Mouse (Mus musculus) kidney, adult 8-10 months (tissue): ENCODE results near the gene Casr.
A peak's percentile ranks its signal among the peaks of the same experiment; 100 is the strongest.

ENCODE experiments used
- DNase-seq, 2 experiments: peaks; one replicate each; pipeline ENCODE4 v3.0.0; 2022

Gene Casr

DNA sequence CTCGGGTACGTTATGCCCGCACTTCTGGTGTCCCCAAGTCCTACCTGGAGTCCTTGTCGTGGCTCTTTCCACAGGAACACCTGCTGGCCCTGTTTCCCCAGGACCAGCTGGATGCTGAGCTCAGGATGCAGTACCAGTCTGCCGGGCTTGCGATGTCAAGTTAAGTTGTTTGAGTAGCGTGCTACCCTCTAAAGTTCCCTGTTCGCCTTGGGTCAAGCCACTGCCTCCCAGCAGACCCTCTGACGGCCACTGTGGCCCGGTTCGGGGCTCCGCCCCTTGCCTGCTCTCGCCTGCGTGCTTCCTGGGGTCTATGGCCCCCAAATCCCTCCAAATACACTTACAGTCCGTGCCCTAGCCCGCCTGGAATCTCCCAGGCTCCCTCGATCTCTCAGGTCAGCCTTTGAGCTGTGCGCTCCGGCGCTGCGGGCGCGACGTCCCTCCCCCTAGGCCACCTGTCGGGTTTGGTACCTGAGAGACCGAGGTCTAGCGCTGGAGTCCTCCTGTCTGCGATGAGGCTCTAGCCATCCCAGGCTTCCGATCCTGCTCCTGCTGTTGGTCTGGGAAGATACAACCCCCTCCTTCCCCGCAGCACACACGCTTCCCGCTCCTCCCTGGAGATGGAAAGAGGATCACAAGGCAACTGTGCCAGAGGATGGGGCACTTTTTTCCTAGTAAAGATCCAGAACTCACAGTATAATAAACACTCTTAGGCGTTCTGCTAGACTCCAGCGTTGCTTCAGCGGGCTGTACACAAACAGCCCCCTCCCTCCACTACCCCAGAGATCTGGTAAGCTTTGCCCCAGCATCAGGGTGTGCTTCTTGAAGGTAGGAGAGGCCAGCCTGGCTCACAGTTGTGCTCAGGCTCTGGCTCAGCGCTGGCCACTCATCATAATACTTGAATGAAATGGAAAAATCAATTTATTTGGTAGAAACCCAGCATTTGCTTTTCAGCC, at the start of gene Casr:
Gene Casr, minus strand, starts transcription at position 756 of the 953 bp plus-strand sequence.
- peak in 1 of 2 experiments; percentile 9 for DNase-seq

DNA sequence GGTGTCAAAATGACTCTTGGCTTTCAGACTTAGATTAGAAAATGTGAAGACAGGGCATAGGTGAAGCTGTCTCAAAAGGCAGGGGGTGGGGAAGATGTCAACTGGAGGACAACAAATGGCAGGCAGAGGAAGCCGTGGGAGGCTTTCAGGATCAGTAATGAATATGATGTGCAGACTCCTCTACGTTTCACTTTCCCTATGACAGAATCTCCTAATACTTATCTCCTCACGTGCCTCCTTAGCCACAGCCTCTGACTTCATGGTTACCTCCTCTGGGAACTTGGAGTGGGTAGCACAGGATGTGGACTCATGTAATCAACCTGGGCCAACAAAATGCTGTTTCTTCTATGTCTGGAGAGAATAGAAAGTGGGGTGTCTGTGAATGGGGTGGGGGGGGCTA, 40.7 kb upstream of the Casr start:
- DNase-seq = no peak

DNA sequence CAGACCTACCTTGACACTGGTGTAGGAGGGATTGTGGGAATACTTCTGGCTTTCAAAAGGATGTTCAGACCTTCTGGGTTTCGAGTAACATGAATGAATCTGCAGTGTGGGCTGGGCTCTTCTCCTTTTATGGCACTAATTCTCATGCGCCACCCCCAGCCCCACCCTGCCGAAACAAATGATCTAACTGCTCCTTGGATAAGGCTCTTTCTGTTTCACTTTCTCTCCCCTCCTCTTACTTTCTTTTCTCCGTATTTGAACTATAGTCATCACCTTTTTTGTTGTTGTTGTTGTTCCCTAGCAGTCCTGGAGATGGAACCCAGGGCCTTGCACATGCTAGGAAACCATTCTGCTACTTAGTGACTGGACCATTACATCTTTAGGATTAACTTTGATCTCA, 36.3 kb upstream of the Casr start:
- DNase-seq = no peak

DNA sequence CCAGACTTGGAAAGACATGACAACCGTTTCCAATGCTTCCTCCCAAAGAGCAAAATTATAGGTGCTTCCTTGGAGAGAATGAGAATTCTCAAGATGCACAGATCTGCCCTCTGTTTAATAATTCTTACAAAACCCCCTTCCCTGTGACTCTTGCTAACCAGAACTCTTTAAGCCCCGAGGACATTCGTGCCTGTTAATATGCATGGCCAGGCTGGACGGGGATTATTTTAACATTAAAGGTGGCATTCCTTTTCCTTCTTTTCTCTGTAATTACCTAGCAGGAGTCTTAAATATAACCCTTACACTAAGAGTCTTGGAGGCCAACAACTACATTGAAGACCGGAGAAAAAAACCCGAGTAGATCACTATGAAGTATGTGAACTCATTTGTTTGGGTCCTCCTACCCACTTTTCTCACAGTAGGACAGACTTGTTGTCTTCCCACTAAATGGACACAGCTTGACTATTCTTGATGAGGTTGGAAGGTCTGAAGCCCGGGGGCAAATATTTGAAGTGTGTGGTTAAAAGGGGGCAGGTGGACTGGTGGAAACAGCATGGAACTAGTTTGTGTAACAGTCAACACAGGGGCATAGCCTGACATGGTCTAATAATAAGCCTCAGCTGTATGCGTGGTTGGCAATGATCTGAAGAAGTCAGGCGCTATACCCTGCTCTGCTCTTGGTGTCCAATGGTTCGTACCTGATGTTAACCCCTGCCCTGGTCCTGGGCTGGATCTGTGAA, 34.9 kb upstream of the Casr start:
- DNase-seq = peak; percentile 27 to 59

DNA sequence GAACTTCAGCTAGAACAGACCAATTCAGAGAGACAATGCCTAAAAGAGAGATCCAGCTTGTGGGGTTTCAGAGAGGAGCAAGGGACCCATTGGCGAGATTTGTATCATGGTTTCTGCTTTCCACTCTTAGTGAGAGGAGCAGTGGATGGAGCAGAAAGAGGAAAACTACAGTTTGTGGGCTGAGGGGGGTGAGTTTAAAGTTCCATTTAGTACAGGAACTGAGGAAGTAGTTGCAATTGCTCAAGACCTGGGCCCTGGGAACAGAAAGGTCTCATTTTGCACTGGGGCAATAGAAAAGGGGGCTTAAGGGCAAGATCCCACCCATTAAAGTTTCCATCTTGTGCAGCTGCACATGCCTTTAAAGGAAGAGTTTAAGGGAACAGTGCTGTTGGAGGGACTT, 28.0 kb upstream of the Casr start:
- DNase-seq = no peak

DNA sequence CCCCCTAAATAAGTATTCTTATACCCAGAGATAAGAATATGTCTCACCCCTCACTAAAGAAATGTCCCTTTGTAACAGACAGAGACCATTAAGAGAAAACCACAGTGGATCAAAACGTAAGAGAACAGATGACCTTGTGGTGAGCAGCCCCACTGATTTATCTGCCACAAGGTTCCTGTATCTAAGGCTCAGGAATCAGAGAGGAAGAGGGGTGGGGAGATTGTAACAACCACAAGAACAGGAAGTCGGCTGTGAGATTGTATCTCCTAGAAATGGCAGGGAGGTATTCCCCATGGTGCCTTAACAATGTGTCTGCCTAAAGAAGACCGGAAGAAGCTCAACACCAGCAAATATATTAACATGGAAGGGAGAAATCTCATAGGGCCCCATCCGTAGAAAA, 26.0 kb upstream of the Casr start:
- DNase-seq = no peak

DNA sequence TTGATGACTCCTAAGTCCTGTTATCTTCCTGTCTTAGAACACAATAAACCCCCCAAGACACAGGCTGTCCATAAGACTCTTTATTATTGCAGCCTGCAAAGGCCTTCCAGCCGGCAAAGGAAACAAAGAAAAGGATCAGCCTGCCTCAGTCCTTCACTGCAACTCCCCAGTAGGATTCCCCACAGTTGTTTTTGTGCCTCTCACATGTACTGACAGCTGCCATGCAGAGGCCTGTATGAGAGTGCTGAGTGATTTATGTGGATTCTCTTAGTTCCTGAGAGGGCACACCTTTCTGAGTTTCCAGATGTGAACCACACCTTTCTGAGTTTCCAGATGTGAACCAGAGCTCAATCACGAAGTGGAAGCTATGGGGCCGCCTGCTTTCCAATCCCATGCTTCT, 20.1 kb upstream of the Casr start:
- no peak for DNase-seq

DNA sequence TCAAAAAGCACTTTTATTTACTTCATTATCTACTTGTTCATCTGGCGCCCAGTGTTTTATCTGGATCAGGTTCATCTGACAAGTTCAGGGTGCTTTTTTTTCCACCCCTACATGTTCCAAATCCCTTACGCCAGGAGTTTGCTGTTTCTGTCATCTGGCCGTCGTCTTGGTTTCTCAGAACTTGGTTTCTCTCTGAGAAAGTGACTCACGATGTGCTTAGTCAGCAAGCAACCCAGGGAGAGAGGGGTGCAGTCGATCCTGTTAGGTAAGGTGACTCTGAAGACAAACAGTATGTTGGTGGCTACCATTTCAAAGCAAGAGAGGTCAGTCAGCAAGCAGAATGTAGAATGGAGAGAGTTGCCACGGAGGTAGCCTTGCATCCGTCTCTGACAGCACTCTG, 10.0 kb upstream of the Casr start:
- DNase-seq = no peak

DNA sequence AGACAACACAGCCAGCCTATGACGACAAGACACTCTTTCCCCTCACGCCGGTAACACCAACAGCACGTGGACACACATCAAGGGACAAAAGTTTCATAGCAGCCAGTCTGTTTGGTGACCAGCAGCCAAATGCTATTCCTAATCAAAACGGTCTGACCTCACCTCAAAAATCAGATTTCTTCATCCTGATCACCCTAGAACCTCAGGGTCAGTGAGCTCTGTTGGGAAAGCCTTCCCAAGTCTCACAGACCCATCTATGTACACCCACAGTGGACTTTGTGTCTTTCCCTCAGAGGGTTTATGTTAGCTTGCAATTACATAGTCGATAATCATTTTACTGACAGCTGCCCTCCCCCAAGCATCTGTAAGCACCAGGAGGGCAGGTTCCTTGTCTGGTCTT, 2.4 kb downstream of the Casr start:
- no peak for DNase-seq

DNA sequence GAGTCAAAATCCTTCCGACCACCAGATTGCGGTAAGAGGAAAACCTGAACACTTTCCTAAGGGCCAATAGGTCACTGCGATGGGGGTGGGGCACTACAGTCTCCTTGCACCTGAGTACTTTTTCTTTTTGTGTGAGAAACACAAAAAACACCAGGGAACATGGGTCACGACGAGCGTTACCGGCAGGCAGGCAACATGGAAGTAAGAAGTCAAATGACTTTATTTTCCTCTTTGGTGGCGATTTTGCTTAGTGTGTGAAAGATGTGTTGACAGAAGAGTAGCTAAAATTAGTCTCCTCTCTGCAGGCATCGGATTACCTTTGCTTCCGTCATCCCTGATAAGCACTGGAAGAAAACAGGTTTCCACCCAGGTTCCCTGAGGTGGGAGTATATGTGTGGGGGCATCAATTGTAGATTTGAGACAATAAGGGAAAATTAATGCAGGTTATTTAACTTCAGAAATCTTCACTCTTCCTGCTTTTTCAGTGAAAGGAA, 6.2 kb downstream of the Casr start:
- DNase-seq = no peak

DNA sequence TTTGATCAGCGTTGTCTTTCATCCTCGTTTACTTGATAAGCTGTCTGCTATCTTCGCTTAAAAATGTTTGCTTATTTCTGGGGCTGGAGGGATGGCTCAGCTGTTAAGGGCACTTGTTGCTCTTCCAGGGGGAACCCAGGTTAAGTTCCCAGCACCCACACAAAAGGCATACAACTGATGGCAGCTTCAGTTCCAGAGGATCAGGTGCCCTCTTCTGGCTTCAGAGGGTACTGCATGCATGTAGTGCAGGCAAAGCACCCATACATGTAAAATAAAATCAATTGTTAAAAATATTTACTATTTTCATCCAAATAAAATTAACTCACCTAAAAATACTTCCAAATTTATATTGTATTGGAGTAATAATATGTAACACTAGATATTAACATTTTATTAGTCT, 8.3 kb downstream of the Casr start:
- DNase-seq = no peak

DNA sequence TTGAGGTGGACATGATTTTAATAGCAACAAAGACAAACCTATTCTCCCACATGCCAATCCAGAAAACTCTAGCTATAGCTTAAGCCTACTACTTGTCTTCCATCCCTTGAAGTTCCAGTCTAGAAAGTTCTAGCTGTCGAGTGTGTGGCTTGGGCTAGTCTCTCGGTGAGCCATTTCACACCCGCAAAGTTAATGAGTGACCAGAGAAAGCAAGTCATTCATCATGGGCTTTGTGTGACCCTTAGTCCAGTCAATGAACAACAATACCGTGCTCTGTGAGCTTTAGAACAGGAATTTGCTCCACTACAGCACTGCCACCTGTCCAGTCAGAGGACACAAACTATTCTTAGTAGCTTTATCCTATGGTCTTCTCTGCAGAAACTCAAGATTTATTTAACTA, 16.6 kb downstream of the Casr start:
- DNase-seq = peak; percentile 80 to 92

DNA sequence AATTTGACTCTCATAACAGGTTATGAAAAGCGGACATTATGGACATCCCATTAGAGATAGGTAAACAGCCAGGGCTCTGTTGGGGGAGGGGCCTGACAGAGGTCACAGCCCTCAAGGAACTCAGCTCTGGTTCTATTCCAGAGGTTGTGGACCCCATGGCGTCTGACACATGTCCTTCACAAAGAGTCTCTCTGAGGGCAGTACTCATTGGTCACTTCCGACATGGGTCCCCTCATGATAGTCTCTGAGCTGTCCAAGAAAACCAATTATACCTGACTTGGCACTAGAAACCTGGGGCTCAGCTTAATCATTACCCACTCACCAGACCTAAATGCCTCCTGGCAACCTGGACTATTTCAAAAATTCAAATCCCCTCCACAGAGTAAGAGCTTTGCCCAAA, 18.9 kb downstream of the Casr start:
- DNase-seq = peak; percentile 71 to 87

DNA sequence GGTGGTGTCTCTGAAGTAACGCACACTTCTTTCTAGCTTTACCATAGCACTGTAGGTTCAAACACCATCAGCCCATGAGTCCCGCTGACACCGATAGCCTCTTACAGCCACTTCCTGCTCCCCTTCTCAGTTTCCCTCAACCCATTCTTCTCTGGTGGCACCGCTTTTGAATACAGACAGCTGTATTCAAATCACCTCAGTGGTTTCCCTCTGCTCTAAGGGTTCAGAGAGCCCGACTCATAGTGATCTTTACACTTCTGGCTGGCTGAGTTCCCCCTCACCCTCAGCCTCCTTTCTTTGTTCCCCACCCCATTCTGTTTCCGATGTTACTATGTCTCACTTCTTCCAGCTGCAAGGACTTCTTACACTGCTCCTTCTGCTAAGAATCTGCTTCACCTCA, 21.1 kb downstream of the Casr start:
- no peak for DNase-seq

DNA sequence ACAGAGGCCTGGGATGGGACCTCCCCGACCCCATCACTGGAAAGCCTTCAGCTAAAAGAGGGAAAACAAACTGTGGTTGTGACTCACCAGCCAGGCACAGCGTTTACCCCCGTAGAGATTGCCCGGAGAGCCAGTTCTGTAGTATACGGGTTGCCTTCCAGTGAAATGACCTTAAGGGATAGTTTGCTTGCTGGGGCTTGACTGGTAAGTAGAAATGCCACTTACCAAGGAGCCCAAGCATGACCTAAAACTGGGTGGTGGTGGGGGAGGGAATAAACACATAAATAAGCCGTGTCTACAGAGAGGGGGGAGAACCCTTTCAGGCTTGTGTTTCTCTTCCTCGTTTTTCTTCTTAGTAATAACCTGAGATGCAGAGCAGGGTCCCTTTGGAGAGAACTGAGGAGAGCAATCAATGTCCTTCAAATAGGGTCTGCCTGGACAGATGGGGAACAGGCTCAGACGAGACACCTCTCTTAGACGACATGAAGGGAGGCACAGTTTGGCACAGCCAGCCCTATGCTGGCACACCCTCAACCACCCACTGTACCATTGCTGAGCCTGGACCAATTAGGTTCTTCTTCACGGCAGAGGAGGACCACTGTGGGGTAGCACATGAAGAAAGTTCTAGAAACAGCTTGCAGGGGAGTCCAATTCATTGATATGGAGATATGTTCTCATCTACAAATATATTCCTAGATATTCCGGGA, 28.8 kb downstream of the Casr start:
- peak; percentile 33 to 79 for DNase-seq

DNA sequence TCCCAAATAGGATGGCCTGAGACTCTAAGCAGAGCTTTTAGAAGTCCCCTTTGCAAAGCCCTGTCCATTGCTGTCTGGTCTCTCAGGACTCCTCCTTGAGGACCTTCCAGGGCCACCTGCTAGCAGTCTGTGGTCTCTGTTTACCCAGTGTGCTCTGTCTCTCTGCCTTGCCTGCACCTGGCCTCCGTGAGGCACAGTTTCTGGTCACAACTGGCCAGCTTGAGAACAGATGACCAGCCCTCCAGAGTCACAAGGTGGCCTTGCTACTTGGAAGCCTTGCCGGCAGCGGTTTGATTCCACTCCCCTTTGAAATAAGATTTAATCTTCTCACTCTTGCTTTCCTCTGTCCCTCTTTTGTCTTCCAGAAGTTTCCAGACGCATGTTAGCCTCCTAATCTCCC, 29.9 kb downstream of the Casr start:
- peak; percentile 23 to 43 for DNase-seq

DNA sequence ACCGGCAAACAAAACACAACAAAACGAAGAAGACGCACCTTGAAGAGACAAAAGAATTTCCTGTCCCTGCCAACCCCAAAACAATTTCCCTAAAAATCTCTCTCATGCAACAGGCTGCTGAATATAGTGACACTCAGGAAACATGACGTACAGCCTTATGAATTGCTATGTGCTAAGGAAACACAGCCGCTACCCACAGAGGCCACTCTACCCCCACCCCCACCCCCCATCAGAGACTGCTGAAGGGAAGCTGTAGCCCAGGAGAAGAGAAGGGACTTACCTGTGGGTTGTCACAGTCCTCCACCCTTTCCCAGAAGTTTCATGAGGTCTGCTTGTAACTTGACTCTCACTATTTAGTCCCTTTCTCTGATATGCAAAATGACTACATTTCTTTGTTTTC, 30.3 kb downstream of the Casr start:
- DNase-seq = no peak

DNA sequence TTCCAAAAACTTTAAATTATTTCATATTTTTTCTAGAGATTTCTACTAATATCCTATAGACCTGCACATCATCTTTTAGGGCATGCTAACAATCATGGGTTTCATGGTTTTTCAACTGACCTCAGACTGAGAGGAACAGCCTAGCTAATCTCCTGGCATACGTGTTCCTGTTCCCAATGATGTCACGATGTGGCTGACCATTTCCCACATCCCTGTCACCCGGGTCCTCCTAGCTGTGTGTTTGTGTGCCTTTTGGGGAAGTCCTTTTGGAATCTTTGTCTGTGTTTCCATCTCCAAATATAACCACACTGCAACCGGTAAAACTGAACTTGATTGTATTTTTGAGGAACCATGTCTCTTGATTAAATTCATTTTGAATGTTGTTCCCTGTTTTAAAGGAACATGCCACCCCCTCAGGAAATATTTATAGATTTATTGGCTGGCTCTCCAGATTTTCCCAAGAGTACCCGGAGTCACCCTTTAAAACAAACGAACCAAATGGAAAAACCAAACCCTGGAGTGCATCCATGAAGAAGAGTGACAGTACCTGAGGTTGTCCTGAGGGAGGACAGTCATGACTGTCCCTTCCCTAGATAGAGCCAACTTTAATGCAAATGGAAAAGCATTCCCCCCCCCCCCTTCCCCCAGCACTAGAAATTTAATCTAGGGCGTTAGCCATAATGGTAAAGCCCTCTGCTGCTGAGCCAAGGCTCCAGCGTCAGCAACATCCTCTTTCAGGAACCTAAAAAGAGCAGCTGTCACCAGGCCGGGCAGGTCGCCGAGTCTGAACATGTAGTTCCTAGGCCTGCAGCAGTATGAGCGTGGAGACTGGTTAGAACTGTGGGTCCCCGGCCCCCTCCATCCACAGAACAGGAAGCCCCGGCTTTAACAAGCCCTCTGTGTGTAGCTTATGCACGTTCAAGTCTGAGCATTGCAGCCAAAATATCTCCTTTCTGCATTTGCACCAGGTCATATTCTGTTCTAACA, 31.1 kb downstream of the Casr start:
- peak in 1 of 2 experiments; percentile 17 for DNase-seq

DNA sequence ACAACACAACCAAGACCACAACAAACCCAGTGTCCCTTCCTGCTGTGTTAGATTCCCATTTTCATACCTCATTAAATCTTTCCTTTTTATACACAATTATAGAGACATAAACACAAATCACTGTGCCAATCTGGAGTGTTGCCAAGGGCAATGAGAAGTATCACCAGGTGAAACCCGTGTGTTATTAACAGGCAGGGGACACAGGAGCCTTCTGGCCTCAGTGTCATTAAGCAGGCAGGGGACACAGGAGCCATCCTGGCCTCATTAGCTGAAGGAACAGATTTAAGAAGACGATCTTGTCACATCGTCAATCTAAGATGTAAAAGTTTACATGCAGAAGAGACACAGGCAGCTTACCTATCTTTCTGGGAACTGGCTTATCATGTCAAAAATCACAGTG, 33.1 kb downstream of the Casr start:
- DNase-seq = no peak

DNA sequence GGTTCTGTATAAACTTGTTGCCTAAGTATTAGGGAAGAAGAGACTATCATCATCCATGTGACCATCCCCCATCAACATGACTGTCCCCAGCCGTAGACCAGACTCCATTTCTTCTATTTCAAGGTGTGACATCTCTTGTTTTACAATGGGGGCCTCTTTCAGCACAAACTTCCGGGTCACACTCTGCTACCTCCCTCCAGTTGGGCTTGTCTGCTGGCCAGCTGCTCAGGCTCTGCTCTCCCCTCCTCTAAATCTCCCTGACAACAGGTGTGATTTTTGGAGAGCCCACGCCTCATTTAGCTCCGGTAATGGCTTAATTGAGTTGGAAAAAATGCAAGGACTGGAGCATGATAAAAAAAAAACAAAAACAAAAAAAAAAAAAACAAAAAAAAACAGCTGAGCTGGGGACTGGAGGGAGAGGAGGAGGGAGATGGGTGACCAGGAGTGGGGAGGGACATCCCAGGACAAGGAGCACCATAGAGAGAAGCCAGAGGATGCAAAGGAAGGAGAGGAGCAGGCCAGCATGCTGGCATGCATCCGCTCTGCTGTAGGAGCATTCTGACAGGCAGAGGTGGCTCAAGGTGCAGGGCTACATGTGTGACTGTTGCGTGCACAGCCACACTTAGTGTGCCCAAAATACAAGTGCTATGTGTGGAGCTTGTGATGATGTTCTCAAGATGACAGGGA, 35.2 kb downstream of the Casr start:
- no peak for DNase-seq

DNA sequence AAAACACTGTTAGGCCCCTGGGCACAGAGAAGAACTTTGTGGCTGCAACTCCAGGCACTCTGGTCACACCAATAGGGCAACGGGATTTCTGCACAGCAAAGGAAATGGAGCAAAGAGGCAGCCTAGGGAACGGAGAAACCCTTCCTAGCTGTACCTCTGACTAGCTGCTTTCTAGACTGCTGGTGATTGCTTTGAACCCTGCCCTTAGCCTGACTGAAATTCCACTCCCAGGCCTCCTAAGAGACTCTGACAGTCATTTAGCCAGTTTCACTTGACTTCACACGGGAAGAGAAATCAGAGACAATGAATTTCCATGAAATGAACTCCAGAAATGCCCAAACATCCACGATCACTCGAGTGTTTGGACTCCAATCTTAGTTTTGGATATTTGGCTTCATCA, 38.8 kb downstream of the Casr start:
- peak in 1 of 2 experiments; percentile 37 for DNase-seq
